Mouse (Mus musculus) cerebellum, adult 11 months (tissue): ENCODE measurements at regions not wholly inside any gene's neighbourhood (a gene's known extent, or its start where the extent isn't known, plus 50 kb on each side); places are given as distances from the start of the nearest gene placed in this dataset.

Source experiments
- DNase-seq: peaks from one replicate; pipeline ENCODE4 v3.0.0; 2022

GRCm38 (mm10) chr9:30183409-30183808 lies 220.5 kb upstream of the Ntm start:
- no peak for DNase-seq

GRCm38 (mm10) chr9:30184996-30185763 lies 222.2 kb upstream of the Ntm start:
- DNase-seq = no peak

- no peak for DNase-seq
These were observed 223.3 kb upstream of the Ntm start for GRCm38 (mm10) chr9:30186261-30186660.

- peak; percentile 79 for DNase-seq
These were observed 227.1 kb upstream of the Ntm start for GRCm38 (mm10) chr9:30190078-30190477.

GRCm38 (mm10) chr9:30191119-30191518 lies 228.2 kb upstream of the Ntm start:
- peak; percentile 57 for DNase-seq

GRCm38 (mm10) chr9:30191902-30192301 lies 229.0 kb upstream of the Ntm start:
- DNase-seq = no peak

GRCm38 (mm10) chr9:30194866-30195265 lies 231.9 kb upstream of the Ntm start:
- no peak for DNase-seq

GRCm38 (mm10) chr9:30202411-30202810 lies 224.5 kb upstream of the Snx19 start:
- no peak for DNase-seq

- no peak for DNase-seq
These were observed 219.3 kb upstream of the Snx19 start for GRCm38 (mm10) chr9:30207631-30208030.

GRCm38 (mm10) chr9:30209806-30210205 lies 217.1 kb upstream of the Snx19 start:
- no peak for DNase-seq

GRCm38 (mm10) chr9:30212471-30213075 lies 214.3 kb upstream of the Snx19 start:
- no peak for DNase-seq

- DNase-seq = peak; percentile 29
These were observed 192.3 kb upstream of the Snx19 start for GRCm38 (mm10) chr9:30234501-30235163.

- no peak for DNase-seq
These were observed 191.1 kb upstream of the Snx19 start for GRCm38 (mm10) chr9:30235791-30236190.

GRCm38 (mm10) chr9:30242107-30242506 lies 184.8 kb upstream of the Snx19 start:
- DNase-seq = peak; percentile 42

- peak; percentile 54 for DNase-seq
These were observed 162.3 kb upstream of the Snx19 start for GRCm38 (mm10) chr9:30264533-30265168.

- no peak for DNase-seq
These were observed 155.8 kb upstream of the Snx19 start for GRCm38 (mm10) chr9:30271081-30271480.

- DNase-seq = no peak
These were observed 153.1 kb upstream of the Snx19 start for GRCm38 (mm10) chr9:30273836-30274235.

- DNase-seq = no peak
These were observed 148.7 kb upstream of the Snx19 start for GRCm38 (mm10) chr9:30278231-30278630.

GRCm38 (mm10) chr9:30283080-30283770 lies 143.7 kb upstream of the Snx19 start:
- DNase-seq = peak; percentile 86

- DNase-seq = peak; percentile 41
These were observed 143.1 kb upstream of the Snx19 start for GRCm38 (mm10) chr9:30283771-30284148.

GRCm38 (mm10) chr9:30284562-30285323 lies 142.2 kb upstream of the Snx19 start:
- DNase-seq = no peak

GRCm38 (mm10) chr9:30285324-30285599 lies 141.6 kb upstream of the Snx19 start:
- no peak for DNase-seq
